Mouse (Mus musculus) right cerebral cortex, adult 18-20 months (tissue): ENCODE results near the gene Eno3.

Source experiments
- DNase-seq: peaks from one replicate; pipeline ENCODE4 v3.0.0; 2022; ENCODE audit warnings: mixed read lengths

Gene Eno3

GRCm38 (mm10) chr11:70656964-70657363 is at the start of gene Eno3:
Gene Eno3, plus strand, starts transcription at chr11:70657202.
- DNase-seq, result no peak

- no peak for DNase-seq
Measured at GRCm38 (mm10) chr11:70607611-70608010, 49.4 kb upstream of the Eno3 start.

- no peak for DNase-seq
Measured at GRCm38 (mm10) chr11:70608381-70609066, 48.5 kb upstream of the Eno3 start.

GRCm38 (mm10) chr11:70610752-70611151 is 46.2 kb upstream of the Eno3 start:
- no peak for DNase-seq

- DNase-seq, result no peak
Measured at GRCm38 (mm10) chr11:70612505-70612904, 44.5 kb upstream of the Eno3 start.

- DNase-seq, result no peak
Measured at GRCm38 (mm10) chr11:70615074-70615473, 41.9 kb upstream of the Eno3 start.

GRCm38 (mm10) chr11:70615516-70616093 is 41.4 kb upstream of the Eno3 start, which contains the start of gene 4930544D05Rik:
Gene 4930544D05Rik, plus strand, starts transcription at chr11:70615848.
- DNase-seq, result no peak

GRCm38 (mm10) chr11:70619101-70619500 is 37.9 kb upstream of the Eno3 start, which contains the start of gene Chrne:
Gene Chrne, minus strand, starts transcription at chr11:70619216.
- DNase-seq, result no peak

- no peak for DNase-seq
Measured at GRCm38 (mm10) chr11:70621972-70622814, 34.8 kb upstream of the Eno3 start.

GRCm38 (mm10) chr11:70623053-70623742 is 33.8 kb upstream of the Eno3 start:
- no peak for DNase-seq

- no peak for DNase-seq
Measured at GRCm38 (mm10) chr11:70625473-70625872, 31.5 kb upstream of the Eno3 start.

GRCm38 (mm10) chr11:70626877-70627276 is 30.1 kb upstream of the Eno3 start:
- DNase-seq, result no peak

GRCm38 (mm10) chr11:70628431-70628830 is 28.6 kb upstream of the Eno3 start:
- DNase-seq, result no peak

- DNase-seq, result no peak
Measured at GRCm38 (mm10) chr11:70629557-70629956, 27.4 kb upstream of the Eno3 start.

- DNase-seq, result no peak
Measured at GRCm38 (mm10) chr11:70630129-70630528, 26.9 kb upstream of the Eno3 start.

GRCm38 (mm10) chr11:70635601-70636000 is 21.4 kb upstream of the Eno3 start:
- no peak for DNase-seq

GRCm38 (mm10) chr11:70637764-70638163 is 19.2 kb upstream of the Eno3 start:
- no peak for DNase-seq

GRCm38 (mm10) chr11:70638293-70638692 is 18.7 kb upstream of the Eno3 start:
- no peak for DNase-seq

- DNase-seq, result no peak
Measured at GRCm38 (mm10) chr11:70638714-70639278, 18.2 kb upstream of the Eno3 start, which contains the start of gene Gp1ba. Gene Gp1ba, plus strand, starts transcription at chr11:70639122.

- no peak for DNase-seq
Measured at GRCm38 (mm10) chr11:70639976-70640375, 17.0 kb upstream of the Eno3 start.

- no peak for DNase-seq
Measured at GRCm38 (mm10) chr11:70641241-70641640, 15.8 kb upstream of the Eno3 start.

GRCm38 (mm10) chr11:70643051-70643450 is 14.0 kb upstream of the Eno3 start:
- no peak for DNase-seq
